Mouse (Mus musculus): Measurements from ENCODE around the gene Ralgps1. TPM values are rescaled to one million over a fixed set of nuclear protein-coding genes. Genes with fewer than 3 reads are reported as not detected.

Ralgps1 gene
- total and polyA plus RNA-seq, 3 experiments: 0.62 to 2.1 (median 1.5) TPM

DNA sequence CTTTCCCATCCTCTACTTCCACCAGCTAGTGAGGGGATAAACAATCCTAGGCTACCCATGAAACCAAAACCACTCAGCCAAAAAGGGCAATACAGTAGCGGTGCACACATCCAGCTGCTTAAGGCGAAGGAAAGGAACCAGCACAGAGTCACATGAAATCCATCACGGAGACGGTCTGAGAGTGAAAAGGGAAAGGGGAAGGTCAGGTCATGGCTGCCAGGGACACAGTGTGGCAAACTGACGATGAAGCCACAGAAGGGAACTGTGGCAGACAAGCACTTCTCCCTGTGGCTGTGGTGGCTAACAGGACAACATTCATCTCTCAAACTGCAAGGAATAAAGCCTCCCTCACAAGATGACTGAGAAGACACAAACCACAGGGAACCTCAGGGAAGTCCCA lies 76.2 kb downstream of the Ralgps1 start:
- Histone ChIP-seq H3K4me1 (ENCODE audit: control insufficient read depth in 1 of 2, insufficient read depth in 2 of 2) (0 out of 4 replicates have a peak, but pooled peaks cover 0 to 2% of the 10 kb centered on the region in 2 experiments), H3K4me3 (replicated peaks in 1 of 3; ENCODE audit: low read depth in 2 of 3, low read length in 2 of 3, poor library complexity in 1 of 3) (no peak overlapping the region), H3K9ac (ENCODE audit: insufficient read depth, low read depth) (no peak overlapping the region), H3K9me3 (replicated peaks; ENCODE audit: low read length) (no peaks in the 10 kb centered on the region), H3K4me2 (ENCODE audit: insufficient read depth, low read depth, poor library complexity, severe bottlenecking) (no peak overlapping the region), H3K27me3 (replicated peaks) (no peaks in the 10 kb centered on the region), H3K79me2 (replicated peaks; ENCODE audit: control insufficient read depth, extremely low read depth, insufficient read depth, poor library complexity, severe bottlenecking) (no peaks in the 10 kb centered on the region), H3K36me3 (replicated peaks in 1 of 2; ENCODE audit: control insufficient read depth in 1 of 2, insufficient read depth in 1 of 2, low read length in 1 of 2) (no peaks in the 10 kb centered on the region), H3K27ac (ENCODE audit: insufficient read depth, low read depth) (no peak overlapping the region)
- in situ Hi-C loops (cut with MboI; ENCODE audit: low pct_ligation_motif_present, low pct_unique_long_range_greater_than_20kb, low sequenced_read_pairs): no loop called here
- no peak for DNase-seq (ENCODE audit: extremely low read depth)
- dilution Hi-C loops (cut with MboI; ENCODE audit: extremely low pct_ligation_motif_present, extremely low pct_unique_long_range_greater_than_20kb, low sequenced_read_pairs): no loop called here
- no peak for TF ChIP-seq JUN (IDR thresholded peaks at IDR 0.05; ENCODE audit: insufficient read depth, low read depth, low read length)
- no peak for TF ChIP-seq TCF12 (IDR thresholded peaks at IDR 0.05; ENCODE audit: low read depth, low read length)
- no peak for TF ChIP-seq MAZ (IDR thresholded peaks at IDR 0.05; ENCODE audit: low read depth, low read length)
- no peak for TF ChIP-seq TBP (conservative IDR thresholded peaks at IDR 0.05; ENCODE audit: low read depth, low read length)
- TF ChIP-seq JUND (conservative IDR thresholded peaks at IDR 0.05; ENCODE audit: low read depth, low read length): no peak
- TF ChIP-seq ZC3H11A (IDR thresholded peaks at IDR 0.05; ENCODE audit: low read depth, low read length): no peak
- no peak for TF ChIP-seq NRF1 (IDR thresholded peaks at IDR 0.05; ENCODE audit: low read depth, low read length)
- no peak for TF ChIP-seq RCOR1 (conservative IDR thresholded peaks at IDR 0.05; ENCODE audit: low read depth, low read length)
- TF ChIP-seq HCFC1 (IDR thresholded peaks at IDR 0.05; ENCODE audit: low read depth, low read length): no peak
- TF ChIP-seq MEF2A (IDR thresholded peaks at IDR 0.05; ENCODE audit: borderline replicate concordance, low read depth, low read length): no peak
- TF ChIP-seq IRF4 (IDR thresholded peaks at IDR 0.05; ENCODE audit: low read depth, low read length): no peak
- TF ChIP-seq MAFK (IDR thresholded peaks at IDR 0.05; ENCODE audit: insufficient replicate concordance, low read length): no peak
- TF ChIP-seq ETS1 (conservative IDR thresholded peaks at IDR 0.05; ENCODE audit: low read depth, low read length): no peak
- TF ChIP-seq MAX (IDR thresholded peaks at IDR 0.05; ENCODE audit: low read length): no peak
- TF ChIP-seq GABPA (IDR thresholded peaks at IDR 0.05; ENCODE audit: insufficient replicate concordance, low read depth, low read length): no peak
- TF ChIP-seq ZMIZ1 (IDR thresholded peaks at IDR 0.05; ENCODE audit: low read depth, low read length): no peak

DNA sequence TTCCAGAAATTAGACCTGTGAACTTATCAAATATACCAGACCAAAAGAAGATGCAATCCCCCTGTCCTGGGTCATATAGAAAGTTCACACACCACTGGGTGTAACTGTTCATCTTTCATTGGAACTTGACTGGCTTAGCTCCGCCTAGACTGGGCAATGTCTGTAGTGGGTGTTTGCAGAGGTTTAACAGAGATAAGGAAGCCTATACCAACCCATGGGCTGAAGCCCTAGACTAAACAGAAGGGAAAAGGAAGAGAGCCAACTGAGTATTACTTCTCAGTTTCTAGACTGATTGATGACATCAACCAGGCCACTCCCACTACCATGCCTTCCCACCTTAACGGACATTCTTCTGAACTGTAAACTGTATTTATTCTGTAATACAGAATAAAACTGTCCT lies 79.2 kb downstream of the Ralgps1 start:
- Histone ChIP-seq H3K79me2 (replicated peaks; ENCODE audit: control insufficient read depth, extremely low read depth, insufficient read depth, poor library complexity, severe bottlenecking) (no peaks in the 10 kb centered on the region), H3K4me2 (ENCODE audit: insufficient read depth, low read depth, poor library complexity, severe bottlenecking) (no peak overlapping the region), H3K36me3 (replicated peaks in 1 of 2; ENCODE audit: control insufficient read depth in 1 of 2, insufficient read depth in 1 of 2, low read length in 1 of 2) (no peaks in the 10 kb centered on the region), H3K27ac (ENCODE audit: insufficient read depth, low read depth) (no peak overlapping the region), H3K4me3 (replicated peaks in 1 of 3; ENCODE audit: low read depth in 2 of 3, low read length in 2 of 3, poor library complexity in 1 of 3) (no peak overlapping the region), H3K9me3 (replicated peaks; ENCODE audit: low read length) (peaks cover 3% of the 10 kb centered on the region), H3K9ac (ENCODE audit: insufficient read depth, low read depth) (no peak overlapping the region), H3K4me1 (ENCODE audit: control insufficient read depth in 1 of 2, insufficient read depth in 2 of 2) (0 out of 4 replicates have a peak, but pooled peaks cover 0 to 2% of the 10 kb centered on the region in 2 experiments), H3K27me3 (replicated peaks) (no peaks in the 10 kb centered on the region)
- dilution Hi-C loops (cut with MboI; ENCODE audit: extremely low pct_ligation_motif_present, extremely low pct_unique_long_range_greater_than_20kb, low sequenced_read_pairs): no loop called here
- DNase-seq (ENCODE audit: extremely low read depth): no peak
- no peak for TF ChIP-seq CHD2 (IDR thresholded peaks at IDR 0.05; ENCODE audit: low read length)
- TF ChIP-seq RCOR1 (conservative IDR thresholded peaks at IDR 0.05; ENCODE audit: low read depth, low read length): no peak
- no peak for TF ChIP-seq NRF1 (IDR thresholded peaks at IDR 0.05; ENCODE audit: low read depth, low read length)
- TF ChIP-seq JUN (IDR thresholded peaks at IDR 0.05; ENCODE audit: insufficient read depth, low read depth, low read length): no peak
- TF ChIP-seq SIN3A (IDR thresholded peaks at IDR 0.05; ENCODE audit: low read length): no peak
- no peak for TF ChIP-seq TBP (conservative IDR thresholded peaks at IDR 0.05; ENCODE audit: low read depth, low read length)
- TF ChIP-seq MAX (IDR thresholded peaks at IDR 0.05; ENCODE audit: low read length): no peak
- TF ChIP-seq USF2 (conservative IDR thresholded peaks at IDR 0.05; ENCODE audit: low read depth, low read length): no peak
- TF ChIP-seq MAZ (IDR thresholded peaks at IDR 0.05; ENCODE audit: low read depth, low read length): no peak
- TF ChIP-seq ELF1 (IDR thresholded peaks at IDR 0.05; ENCODE audit: low read depth, low read length): no peak
- no peak for TF ChIP-seq PAX5 (IDR thresholded peaks at IDR 0.05; ENCODE audit: low read length)
- in situ Hi-C loops (cut with MboI; ENCODE audit: low pct_ligation_motif_present, low pct_unique_long_range_greater_than_20kb, low sequenced_read_pairs): no loop called here

Data from CH12.LX (cell line).